Mouse (Mus musculus): ENCODE data around the gene Sh3bgrl3.
A peak's percentile ranks its signal among the peaks of the same experiment; 100 is the strongest.

Gene Sh3bgrl3

GRCm38 (mm10) chr4:134108196-134108595, 20.4 kb downstream of the Sh3bgrl3 start:
- no peak for DNase-seq

- DNase-seq, result no peak
Measured at GRCm38 (mm10) chr4:134107730-134108129, 20.9 kb downstream of the Sh3bgrl3 start.

- DNase-seq, result no peak
Measured at GRCm38 (mm10) chr4:134106105-134106504, 22.5 kb downstream of the Sh3bgrl3 start.

- no peak for DNase-seq
Measured at GRCm38 (mm10) chr4:134102742-134103119, 25.9 kb downstream of the Sh3bgrl3 start.

- DNase-seq, result peak; percentile 92 to 93
Measured at GRCm38 (mm10) chr4:134101979-134102741, 26.4 kb downstream of the Sh3bgrl3 start, which contains the start of gene Ubxn11. Ubxn11 (plus strand) TSS chr4:134102570.

GRCm38 (mm10) chr4:134100245-134100644, 28.3 kb downstream of the Sh3bgrl3 start:
- DNase-seq, result no peak

- peak; percentile 31 to 53 for DNase-seq
Measured at GRCm38 (mm10) chr4:134098628-134099027, 30.0 kb downstream of the Sh3bgrl3 start.

- no peak for DNase-seq
Measured at GRCm38 (mm10) chr4:134097015-134097608, 31.5 kb downstream of the Sh3bgrl3 start.

GRCm38 (mm10) chr4:134096120-134096519, 32.5 kb downstream of the Sh3bgrl3 start:
- no peak for DNase-seq

- peak in 1 of 2 experiments; percentile 17 for DNase-seq
Measured at GRCm38 (mm10) chr4:134094923-134095547, 33.6 kb downstream of the Sh3bgrl3 start, which contains the start of gene Cd52. Cd52 (minus strand) TSS chr4:134095082.

GRCm38 (mm10) chr4:134094004-134094564, 34.5 kb downstream of the Sh3bgrl3 start:
- no peak for DNase-seq

- peak; percentile 50 to 82 for DNase-seq
Measured at GRCm38 (mm10) chr4:134092382-134093288, 36.0 kb downstream of the Sh3bgrl3 start.

GRCm38 (mm10) chr4:134091225-134091529, 37.4 kb downstream of the Sh3bgrl3 start:
- no peak for DNase-seq

- no peak for DNase-seq
Measured at GRCm38 (mm10) chr4:134090521-134091224, 37.9 kb downstream of the Sh3bgrl3 start.

GRCm38 (mm10) chr4:134089029-134089428, 39.6 kb downstream of the Sh3bgrl3 start:
- DNase-seq, result peak in 1 of 2 experiments; percentile 32

- DNase-seq, result peak; percentile 48 to 63
Measured at GRCm38 (mm10) chr4:134087412-134087811, 41.2 kb downstream of the Sh3bgrl3 start.

- DNase-seq, result no peak
Measured at GRCm38 (mm10) chr4:134084999-134085398, 43.6 kb downstream of the Sh3bgrl3 start.

- no peak for DNase-seq
Measured at GRCm38 (mm10) chr4:134082460-134082859, 46.1 kb downstream of the Sh3bgrl3 start.

- DNase-seq, result peak; percentile 89 to 92
Measured at GRCm38 (mm10) chr4:134081730-134082386, 46.7 kb downstream of the Sh3bgrl3 start.

- no peak for DNase-seq
Measured at GRCm38 (mm10) chr4:134080674-134081073, 47.9 kb downstream of the Sh3bgrl3 start.

- peak; percentile 82 for DNase-seq
Measured at GRCm38 (mm10) chr4:134078694-134079093, 49.9 kb downstream of the Sh3bgrl3 start.
